Mouse (Mus musculus): ENCODE results near the gene Riok2. TPM values are rescaled to one million over a fixed set of nuclear protein-coding genes. Genes with fewer than 3 reads are reported as not detected.

Gene Riok2
- polyA plus RNA-seq, 1 experiment = 25.9 TPM

DNA sequence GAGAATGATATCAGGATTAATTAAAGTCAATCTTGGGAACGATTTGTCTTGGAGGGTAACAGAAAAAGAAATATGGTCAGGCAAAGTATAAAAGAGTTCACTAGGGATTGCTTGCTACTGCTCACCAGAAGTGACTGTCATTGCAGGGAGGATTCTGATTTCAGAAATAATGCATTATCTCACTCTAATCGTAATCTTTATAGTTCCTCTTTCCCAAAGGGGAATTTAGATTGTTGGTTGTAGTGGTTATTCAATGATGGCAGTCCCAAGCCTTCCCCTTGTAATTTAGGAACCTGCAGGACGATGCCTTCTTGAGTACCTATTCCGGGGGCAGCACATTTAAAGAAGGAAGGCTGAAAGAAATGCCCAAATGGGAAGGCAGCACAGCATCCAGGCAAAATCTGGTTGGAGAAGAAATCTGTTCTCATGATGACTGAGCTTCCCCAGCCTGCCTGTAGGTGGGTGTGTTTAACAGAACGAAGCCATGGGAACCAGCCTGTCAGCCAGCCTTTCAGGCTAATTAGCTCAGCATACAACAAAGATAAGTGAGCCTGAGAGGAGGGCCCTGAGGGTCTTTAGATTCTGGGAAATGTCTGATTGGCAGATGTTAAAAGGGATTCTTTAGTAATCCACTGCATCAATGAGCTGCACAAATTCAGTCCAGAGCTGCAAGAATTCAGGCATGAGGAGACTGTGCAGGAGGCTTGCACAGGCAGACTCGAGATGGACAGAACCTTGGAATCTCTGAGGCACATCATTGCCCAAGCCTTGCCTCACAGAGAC lies 28.3 kb downstream of the Riok2 start, which contains the start of gene Lix1:
Gene Lix1, plus strand, starts transcription at position 451 of the 783 bp plus-strand sequence.
- Histone ChIP-seq H3K4me3 (replicated peaks; ENCODE audit: insufficient read depth, low read depth, low read length) (no peak within 1 kb of the TSS), H3K27me3 (ENCODE audit: control insufficient read depth, insufficient read depth, low read length) (no peaks in the 10 kb centered on the region), H3K4me1 (ENCODE audit: control insufficient read depth, insufficient read depth, low read length) (no peaks in the 10 kb centered on the region), H3K27ac (ENCODE audit: insufficient read depth, low read length) (no peak within 1 kb of the TSS)
- TF ChIP-seq POLR2A (IDR thresholded peaks at IDR 0.05; ENCODE audit: borderline replicate concordance, insufficient read depth, low read length) = no peak
- TF ChIP-seq CTCF (IDR thresholded peaks at IDR 0.05; ENCODE audit: borderline replicate concordance, insufficient read depth, low read depth, low read length) = peak; percentile 52; the same call in 1 of the 2 replicates
- 31% methylated on average over 6 of the region's 6 CpGs for WGBS
- peak; percentile 37 to 39 for DNase-seq

DNA sequence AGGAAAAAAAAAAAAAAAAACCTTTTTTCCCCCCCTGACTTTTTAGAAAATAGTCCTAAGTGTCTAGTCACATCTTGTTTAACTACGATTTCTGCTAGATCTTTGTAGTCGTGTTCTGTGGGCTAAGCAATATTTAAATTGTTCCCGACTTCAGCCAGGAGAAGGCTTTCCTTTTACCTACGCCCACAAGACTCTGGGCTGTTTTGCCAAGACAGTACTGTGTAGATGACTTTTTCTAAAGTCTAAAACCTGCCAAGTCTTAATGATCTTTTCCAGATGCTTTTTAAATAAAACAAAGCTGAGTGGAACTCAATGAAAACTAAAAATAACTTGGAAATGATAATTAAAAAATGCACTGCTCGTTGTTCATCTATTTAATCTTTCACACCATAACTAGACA lies 28.9 kb downstream of the Riok2 start:
- no peak overlapping the region for H3K4me3 ChIP-seq (replicated peaks; ENCODE audit: insufficient read depth, low read depth, low read length)
- no peak for DNase-seq
- 30% methylated on average over 5 of the region's 5 CpGs for WGBS
- no peaks in the 10 kb centered on the region for H3K4me1 ChIP-seq (ENCODE audit: control insufficient read depth, insufficient read depth, low read length)
- TF ChIP-seq POLR2A (IDR thresholded peaks at IDR 0.05; ENCODE audit: borderline replicate concordance, insufficient read depth, low read length) = no peak
- TF ChIP-seq CTCF (IDR thresholded peaks at IDR 0.05; ENCODE audit: borderline replicate concordance, insufficient read depth, low read depth, low read length) = no peak
- no peak overlapping the region for H3K27ac ChIP-seq (ENCODE audit: insufficient read depth, low read length)
- no peaks in the 10 kb centered on the region for H3K27me3 ChIP-seq (ENCODE audit: control insufficient read depth, insufficient read depth, low read length)

DNA sequence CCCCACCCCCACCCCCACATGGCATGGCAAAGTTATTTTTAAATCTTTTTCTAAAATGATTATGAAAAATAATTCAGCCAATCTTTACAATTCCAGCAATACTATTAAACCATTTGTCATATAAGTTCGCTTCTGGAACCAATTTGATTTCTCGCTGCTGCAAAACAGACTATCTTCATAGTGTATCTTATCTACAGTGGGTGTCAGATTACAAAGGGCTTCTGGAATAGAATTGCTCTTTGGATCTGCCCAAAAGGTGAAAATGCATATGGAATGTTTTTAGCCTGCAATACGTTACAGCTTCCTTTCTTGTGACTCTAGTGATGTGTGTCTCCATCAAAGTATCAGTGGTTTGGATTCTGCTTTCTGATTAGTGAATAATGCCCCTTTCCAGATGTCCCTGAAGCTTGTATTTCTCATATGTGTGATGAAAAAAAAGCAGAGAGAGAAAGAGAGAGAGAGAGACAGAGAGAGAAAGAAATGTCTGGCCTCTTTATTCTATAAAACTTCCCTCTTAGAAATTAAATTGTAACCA lies 29.5 kb downstream of the Riok2 start:
- 68% methylated on average over 3 of the region's 3 CpGs for WGBS
- DNase-seq = no peak
- TF ChIP-seq CTCF (IDR thresholded peaks at IDR 0.05; ENCODE audit: borderline replicate concordance, insufficient read depth, low read depth, low read length) (no peak), POLR2A (IDR thresholded peaks at IDR 0.05; ENCODE audit: borderline replicate concordance, insufficient read depth, low read length) (no peak)
- Histone ChIP-seq H3K27ac (ENCODE audit: insufficient read depth, low read length) (no peak overlapping the region), H3K4me1 (ENCODE audit: control insufficient read depth, insufficient read depth, low read length) (no peaks in the 10 kb centered on the region), H3K4me3 (replicated peaks; ENCODE audit: insufficient read depth, low read depth, low read length) (no peak overlapping the region), H3K27me3 (ENCODE audit: control insufficient read depth, insufficient read depth, low read length) (no peaks in the 10 kb centered on the region)

DNA sequence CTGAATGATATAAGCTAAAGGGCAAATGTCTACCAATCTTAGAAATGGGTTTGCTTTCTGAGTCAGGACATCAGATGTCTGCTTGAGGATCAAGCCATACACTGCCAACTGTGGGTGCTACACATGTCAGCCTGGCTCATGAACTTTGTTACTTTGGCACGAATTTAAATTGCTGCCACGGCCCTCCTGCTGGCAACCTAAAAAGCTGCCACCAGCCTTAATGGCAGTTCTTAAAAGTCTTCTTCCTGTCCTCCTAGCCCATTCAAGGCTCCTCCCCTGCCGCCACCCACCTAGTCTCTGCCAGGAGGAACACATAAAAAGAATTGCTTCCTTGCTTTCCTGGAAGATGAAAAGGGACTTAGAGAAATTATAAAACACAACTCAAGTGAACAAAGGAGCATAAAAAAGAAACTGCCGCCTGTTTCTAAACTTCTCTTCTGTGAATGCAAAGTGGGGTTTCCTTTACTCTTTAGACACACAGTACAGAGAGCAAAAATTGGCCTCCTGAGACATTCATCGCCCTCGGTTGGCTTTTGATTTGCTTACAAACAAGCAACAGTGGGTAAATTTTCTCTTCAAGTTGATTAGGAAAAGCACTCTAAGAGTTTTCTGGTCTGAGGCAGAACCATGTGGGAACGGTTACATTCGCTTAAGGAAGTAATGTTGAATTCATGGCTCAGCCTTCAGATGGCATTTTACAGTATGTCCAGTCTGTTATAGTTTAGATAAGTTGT lies 30.9 kb downstream of the Riok2 start:
- WGBS = 33% methylated on average over 8 of the region's 8 CpGs
- no peaks in the 10 kb centered on the region for H3K4me1 ChIP-seq (ENCODE audit: control insufficient read depth, insufficient read depth, low read length)
- DNase-seq = no peak
- H3K27ac ChIP-seq (ENCODE audit: insufficient read depth, low read length) = no peak overlapping the region
- TF ChIP-seq POLR2A (IDR thresholded peaks at IDR 0.05; ENCODE audit: borderline replicate concordance, insufficient read depth, low read length) = no peak
- TF ChIP-seq CTCF (IDR thresholded peaks at IDR 0.05; ENCODE audit: borderline replicate concordance, insufficient read depth, low read depth, low read length) = no peak
- H3K4me3 ChIP-seq (replicated peaks; ENCODE audit: insufficient read depth, low read depth, low read length) = no peak overlapping the region
- no peaks in the 10 kb centered on the region for H3K27me3 ChIP-seq (ENCODE audit: control insufficient read depth, insufficient read depth, low read length)

DNA sequence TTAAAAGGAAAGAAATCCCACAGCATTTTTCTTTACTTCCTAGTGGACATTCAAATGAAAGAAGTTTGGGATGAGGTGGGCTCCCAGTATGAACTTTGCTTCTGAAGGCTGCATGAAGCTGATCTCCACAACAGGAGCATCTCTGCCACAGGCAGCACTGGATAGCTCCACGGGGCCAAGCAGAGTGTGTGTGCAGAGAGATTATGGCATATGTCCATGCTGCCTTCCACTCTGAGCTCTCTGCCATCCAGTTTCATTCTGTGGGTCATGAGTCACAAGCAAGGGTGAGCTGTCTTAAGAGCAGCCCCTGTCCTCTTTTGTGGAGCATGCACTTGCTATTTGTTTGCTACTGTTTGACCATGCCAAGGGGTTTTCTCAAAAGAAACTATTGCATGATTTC lies 31.5 kb downstream of the Riok2 start:
- Histone ChIP-seq H3K4me1 (ENCODE audit: control insufficient read depth, insufficient read depth, low read length) (no peaks in the 10 kb centered on the region), H3K27ac (ENCODE audit: insufficient read depth, low read length) (no peak overlapping the region), H3K4me3 (replicated peaks; ENCODE audit: insufficient read depth, low read depth, low read length) (no peak overlapping the region), H3K27me3 (ENCODE audit: control insufficient read depth, insufficient read depth, low read length) (no peaks in the 10 kb centered on the region)
- WGBS = 3% methylated on average over 1 of the region's 1 CpGs
- DNase-seq = no peak
- TF ChIP-seq POLR2A (IDR thresholded peaks at IDR 0.05; ENCODE audit: borderline replicate concordance, insufficient read depth, low read length) (no peak), CTCF (IDR thresholded peaks at IDR 0.05; ENCODE audit: borderline replicate concordance, insufficient read depth, low read depth, low read length) (no peak)

DNA sequence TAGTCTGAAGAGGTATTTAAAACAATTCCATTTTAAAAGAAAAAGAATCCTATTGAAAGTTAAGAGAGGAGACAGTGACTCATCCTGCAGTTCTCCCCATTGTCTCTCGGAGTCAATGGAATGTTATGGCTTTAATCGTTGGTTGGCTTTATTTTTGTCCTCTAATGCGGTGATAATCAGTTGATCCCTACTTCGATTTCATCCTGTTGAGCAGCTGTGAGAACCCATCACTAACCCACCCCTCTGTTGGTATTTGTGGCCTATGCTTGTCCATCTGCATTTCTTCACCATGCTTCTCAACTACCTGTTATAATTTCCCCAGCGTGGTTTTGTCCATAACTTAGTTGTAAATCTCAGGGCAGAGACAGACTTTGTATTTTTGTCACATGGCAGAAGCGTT lies 34.0 kb downstream of the Riok2 start:
- 43% methylated on average over 6 of the region's 6 CpGs for WGBS
- H3K27ac ChIP-seq (ENCODE audit: insufficient read depth, low read length) = no peak overlapping the region
- no peaks in the 10 kb centered on the region for H3K4me1 ChIP-seq (ENCODE audit: control insufficient read depth, insufficient read depth, low read length)
- DNase-seq = no peak
- H3K4me3 ChIP-seq (replicated peaks; ENCODE audit: insufficient read depth, low read depth, low read length) = no peak overlapping the region
- TF ChIP-seq POLR2A (IDR thresholded peaks at IDR 0.05; ENCODE audit: borderline replicate concordance, insufficient read depth, low read length) (no peak), CTCF (IDR thresholded peaks at IDR 0.05; ENCODE audit: borderline replicate concordance, insufficient read depth, low read depth, low read length) (no peak)
- no peaks in the 10 kb centered on the region for H3K27me3 ChIP-seq (ENCODE audit: control insufficient read depth, insufficient read depth, low read length)

DNA sequence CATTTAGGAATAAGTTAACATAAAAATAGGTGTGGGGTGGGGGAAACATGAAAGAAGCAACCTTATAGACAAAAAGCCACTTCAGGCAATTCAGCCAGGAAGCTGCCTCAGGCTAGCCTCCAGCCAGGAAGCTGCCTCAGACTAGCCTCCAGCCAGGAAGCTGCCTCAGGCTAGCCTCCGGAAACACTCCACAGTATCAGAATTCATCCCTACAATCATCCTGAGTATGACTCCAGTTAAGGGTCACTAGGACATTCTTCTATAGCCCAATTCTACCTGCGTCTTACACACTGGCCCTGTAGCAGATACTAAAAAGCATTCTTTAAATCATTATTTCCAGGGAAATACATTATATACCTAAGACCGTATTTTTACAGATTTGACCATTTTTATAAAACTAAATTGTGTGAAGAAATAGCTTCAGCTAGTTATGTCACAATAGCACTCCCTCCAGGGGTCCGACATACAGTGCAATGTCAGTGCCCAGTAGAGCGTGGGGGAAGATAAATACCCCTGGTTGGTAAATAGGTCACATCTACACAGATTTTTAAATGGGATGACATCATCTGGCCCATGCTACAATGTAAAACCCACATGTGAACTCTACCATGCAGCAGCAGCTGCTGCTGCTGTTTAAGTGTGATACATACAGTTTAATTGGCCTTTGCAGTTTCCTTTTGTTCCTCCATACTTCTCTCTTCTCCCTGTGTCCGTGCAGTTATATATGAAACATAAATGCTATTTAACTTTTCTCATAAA lies 34.8 kb downstream of the Riok2 start:
- WGBS = 62% methylated on average over 6 of the region's 6 CpGs
- H3K27ac ChIP-seq (ENCODE audit: insufficient read depth, low read length) = no peak overlapping the region
- H3K4me1 ChIP-seq (ENCODE audit: control insufficient read depth, insufficient read depth, low read length) = no peaks in the 10 kb centered on the region
- TF ChIP-seq POLR2A (IDR thresholded peaks at IDR 0.05; ENCODE audit: borderline replicate concordance, insufficient read depth, low read length) (no peak), CTCF (IDR thresholded peaks at IDR 0.05; ENCODE audit: borderline replicate concordance, insufficient read depth, low read depth, low read length) (no peak)
- no peak overlapping the region for H3K4me3 ChIP-seq (replicated peaks; ENCODE audit: insufficient read depth, low read depth, low read length)
- H3K27me3 ChIP-seq (ENCODE audit: control insufficient read depth, insufficient read depth, low read length) = no peaks in the 10 kb centered on the region
- no peak for DNase-seq
